Mouse (Mus musculus) left cerebral cortex, postnatal 36 days (tissue): Measurements from ENCODE around the gene Sh2d1b1. TPM values are rescaled to one million over a fixed set of nuclear protein-coding genes. Genes with fewer than 3 reads are reported as not detected.
"Not testable (repeated sequence)": the region's sequence is repeated elsewhere in the genome, so short reads cannot be mapped to it uniquely, and the experiment has no call there.

ENCODE experiments used
- DNase-seq, 2 experiments: peaks; one replicate each; pipeline ENCODE4 v3.0.0; 2021 to 2022; ENCODE audit warnings: low spot score in 2 of 2, mixed read lengths in 1 of 2
- intact Hi-C: fragments of 180-260 bp; cut with DNase I; formaldehyde crosslinking; loops from one replicate; pipeline ENCODE4 v1.15.1; 2025
- total RNA-seq, 2 experiments: library from RNA; stranded (reverse); gene quantifications; 2 replicates each; pipeline ENCODE4 v1.2.3; 2021

Sh2d1b1 gene
- total RNA-seq = not detected

- DNase-seq = no peak
- intact Hi-C loops = no loop called here
Measured at GRCm38 (mm10) chr1:170277016-170277415, at the start of gene Sh2d1b1. TSS of gene Sh2d1b1 (plus strand) at chr1:170277320.

GRCm38 (mm10) chr1:170232688-170233087 lies 44.4 kb upstream of the Sh2d1b1 start, which contains the start of gene Sh2d1b2:
TSS of gene Sh2d1b2 (plus strand) at chr1:170232749.
- DNase-seq, intact Hi-C loops: not testable (repeated sequence)

- intact Hi-C loops = no loop called here
- peak in 1 of 2 experiments; percentile 4 for DNase-seq
Measured at GRCm38 (mm10) chr1:170245016-170245415, 32.1 kb upstream of the Sh2d1b1 start.

GRCm38 (mm10) chr1:170254893-170255559 lies 22.1 kb upstream of the Sh2d1b1 start:
- DNase-seq = no peak
- intact Hi-C loops = no loop called here

- intact Hi-C loops = no loop called here
Measured at GRCm38 (mm10) chr1:170255560-170255910, 21.6 kb upstream of the Sh2d1b1 start.

GRCm38 (mm10) chr1:170270281-170270680 lies 6.8 kb upstream of the Sh2d1b1 start:
- intact Hi-C loops = no loop called here
- DNase-seq = no peak

More at GRCm38 (mm10) chr1:170255560-170255910, 21.6 kb upstream of the Sh2d1b1 start:
- peak; percentile 87 to 88 for DNase-seq

GRCm38 (mm10) chr1:170270696-170271095 lies 6.4 kb upstream of the Sh2d1b1 start:
- no peak for DNase-seq
- intact Hi-C loops = no loop called here

GRCm38 (mm10) chr1:170273252-170273651 lies 3.9 kb upstream of the Sh2d1b1 start:
- intact Hi-C loops = no loop called here
- DNase-seq = no peak

GRCm38 (mm10) chr1:170282415-170283129 lies 5.5 kb downstream of the Sh2d1b1 start:
- DNase-seq = no peak
- intact Hi-C loops = no loop called here

- intact Hi-C loops = loop anchor here (1.0 to 10.0 kb wide), 3 partner anchors 225 to 552 kb away; no protein-coding TSS in a partner anchor
- peak; percentile 30 to 40 for DNase-seq
Measured at GRCm38 (mm10) chr1:170292239-170292951, 15.3 kb downstream of the Sh2d1b1 start.

- intact Hi-C loops = loop anchor here (5.0 to 10.0 kb wide), 2 partner anchors 224 to 552 kb away; no protein-coding TSS in a partner anchor
- no peak for DNase-seq
Measured at GRCm38 (mm10) chr1:170293257-170293656, 16.1 kb downstream of the Sh2d1b1 start.

- DNase-seq = peak; percentile 34 to 40
- intact Hi-C loops = loop anchor here (5.0 to 10.0 kb wide), 2 partner anchors 222 to 550 kb away; no protein-coding TSS in a partner anchor
Measured at GRCm38 (mm10) chr1:170294786-170295570, 17.9 kb downstream of the Sh2d1b1 start.

- no peak for DNase-seq
- intact Hi-C loops = loop anchor here (10.0 kb wide), 1 partner anchor 545 kb away; no protein-coding TSS in a partner anchor
Measured at GRCm38 (mm10) chr1:170299496-170299895, 22.4 kb downstream of the Sh2d1b1 start.

- DNase-seq = no peak
- intact Hi-C loops = no loop called here
Measured at GRCm38 (mm10) chr1:170301686-170302085, 24.6 kb downstream of the Sh2d1b1 start.

- DNase-seq = no peak
- intact Hi-C loops = no loop called here
Measured at GRCm38 (mm10) chr1:170302456-170302855, 25.3 kb downstream of the Sh2d1b1 start.

- no peak for DNase-seq
- intact Hi-C loops = no loop called here
Measured at GRCm38 (mm10) chr1:170303103-170303502, 26.0 kb downstream of the Sh2d1b1 start.

GRCm38 (mm10) chr1:170305002-170305401 lies 27.9 kb downstream of the Sh2d1b1 start:
- no peak for DNase-seq
- intact Hi-C loops = no loop called here

- no peak for DNase-seq
- intact Hi-C loops = no loop called here
Measured at GRCm38 (mm10) chr1:170306232-170306631, 29.1 kb downstream of the Sh2d1b1 start, which contains the start of gene Gm7694. TSS of gene Gm7694 (minus strand) at chr1:170306332.

GRCm38 (mm10) chr1:170308503-170308902 lies 31.4 kb downstream of the Sh2d1b1 start, which contains the start of gene Spata46:
TSS of gene Spata46 (plus strand) at chr1:170308803.
- intact Hi-C loops = no loop called here
- DNase-seq = no peak
